Mouse (Mus musculus) kidney, adult 2 months (tissue): Measurements from ENCODE around the gene Slc6a3. TPM values are rescaled to one million over a fixed set of nuclear protein-coding genes. Genes with fewer than 3 reads are reported as not detected.
A peak's percentile ranks its signal among the peaks of the same experiment; 100 is the strongest.

Experiments used
- DNase-seq: peaks from one replicate; pipeline ENCODE4 v3.0.0; 2021
- H3K27ac ChIP-seq: fragments of 200-500 bp; 2 replicates; pipeline ENCODE4 v1.5.1; 2012; ENCODE audit warnings: low read depth, low read length, control low read depth, inconsistent platforms; ENCODE audit not compliant: insufficient read depth
- H3K27me3 ChIP-seq: fragments of 200-500 bp; replicated peaks from 2 replicates; pipeline ENCODE4 v1.6.1; 2012; ENCODE audit warnings: mild to moderate bottlenecking, moderate library complexity, low read length, inconsistent platforms; ENCODE audit not compliant: control insufficient read depth, insufficient read depth
- H3K36me3 ChIP-seq: fragments of 200-500 bp; 2 replicates; pipeline ENCODE4 v1.6.1; 2012; ENCODE audit warnings: mild to moderate bottlenecking, moderate library complexity, low read length, inconsistent platforms; ENCODE audit not compliant: control insufficient read depth, insufficient read depth
- H3K4me1 ChIP-seq: fragments of 200-500 bp; 2 replicates; pipeline ENCODE4 v1.6.1; 2011; ENCODE audit warnings: low read length; ENCODE audit not compliant: control insufficient read depth, insufficient read depth
- H3K4me3 ChIP-seq: fragments of 200-500 bp; 2 replicates; pipeline ENCODE4 v1.5.1; 2011; ENCODE audit warnings: mild to moderate bottlenecking, low read depth, low read length, control low read depth; ENCODE audit not compliant: insufficient read depth
- CTCF ChIP-seq: fragments of 200-500 bp; conservative IDR thresholded peaks from 2 replicates; pipeline ENCODE4 v1.5.1; 2011; ENCODE audit warnings: low read depth, mild to moderate bottlenecking, control low read depth, low read length, moderate library complexity, mixed read lengths; ENCODE audit not compliant: insufficient read depth, insufficient read length
- POLR2A ChIP-seq: fragments of 200-500 bp; IDR thresholded peaks from one replicate; pipeline ENCODE4 v1.6.1; 2011; ENCODE audit warnings: low read depth, low read length, control low read depth
- WGBS: fragments of 180-500 bp; shearing (Covaris S2); methylation state at CpG from one replicate; pipeline ENCODE4 v1.1.7; 2018; 5-methylcytosine and 5-hydroxymethylcytosine counted together
- polyA plus RNA-seq: library from polyadenylated mRNA; depleted of rRNA; stranded (reverse); fragments of >200 nt; gene quantifications from 2 replicates; pipeline ENCODE4 v1.2.3, GENCODE M21; 2012; rRNA removed

Slc6a3 gene
- 0.05 and 0.06 TPM in 2 replicates for polyA plus RNA-seq

- H3K4me1 ChIP-seq = no peaks in the 10 kb centered on the region
- H3K36me3 ChIP-seq = no peaks in the 10 kb centered on the region
- H3K27me3 ChIP-seq = no peaks in the 10 kb centered on the region
- WGBS = under 1% methylated on average over 26 of the region's 26 CpGs
- no peak for TF ChIP-seq POLR2A
- TF ChIP-seq CTCF = no peak
- peak; percentile 47 for DNase-seq
- H3K27ac ChIP-seq = no peak within 1 kb of the TSS
- H3K4me3 ChIP-seq = peak within 1 kb of the TSS; percentile 25
Observed at GRCm38 (mm10) chr13:73536403-73536821, at the start of gene Slc6a3. Gene Slc6a3, plus strand, starts transcription at chr13:73536747.

DNA sequence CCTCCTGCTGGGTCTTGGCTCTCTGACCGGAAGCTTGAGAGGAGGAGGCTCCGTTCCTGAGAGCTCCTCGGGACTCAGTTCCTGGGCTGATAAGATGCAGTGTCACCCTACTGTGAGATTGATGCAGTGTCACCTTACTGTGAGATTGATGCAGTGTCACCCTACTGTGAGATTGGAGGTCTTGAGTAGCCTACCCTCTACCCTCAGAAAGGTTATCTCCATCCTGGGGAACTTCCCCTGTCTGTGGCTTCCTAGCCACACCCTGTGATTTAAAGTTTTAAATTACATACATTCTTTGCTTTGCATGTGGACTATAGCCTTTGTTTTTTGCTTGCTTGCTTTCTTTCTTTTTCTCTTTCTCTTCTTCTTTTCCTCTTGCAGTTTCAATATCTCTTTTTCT is 48.4 kb upstream of the Slc6a3 start:
- no peaks in the 10 kb centered on the region for H3K27me3 ChIP-seq
- H3K4me3 ChIP-seq = no peak overlapping the region
- H3K36me3 ChIP-seq = no peaks in the 10 kb centered on the region
- H3K27ac ChIP-seq = no peak overlapping the region
- no peaks in the 10 kb centered on the region for H3K4me1 ChIP-seq
- 60% methylated on average over 3 of the region's 3 CpGs for WGBS
- DNase-seq = no peak
- TF ChIP-seq CTCF (no peak), POLR2A (no peak)

DNA sequence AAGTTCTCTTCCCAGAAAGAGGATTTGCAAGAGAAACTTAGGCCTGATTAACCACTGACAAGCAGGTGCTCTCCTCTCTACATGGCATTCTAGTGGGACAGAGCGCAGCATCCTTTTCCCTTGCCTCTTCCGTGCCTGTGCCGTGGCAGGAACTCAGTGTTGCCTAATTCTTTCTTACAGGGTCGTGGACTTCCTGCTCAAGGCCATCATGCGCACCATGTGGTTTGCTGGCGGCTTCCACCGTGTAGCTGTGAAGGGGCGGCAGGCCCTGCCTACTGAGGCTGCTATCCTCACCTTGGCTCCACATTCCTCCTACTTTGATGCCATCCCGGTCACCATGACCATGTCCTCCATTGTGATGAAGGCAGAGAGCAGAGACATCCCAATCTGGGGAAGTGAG is 47.8 kb upstream of the Slc6a3 start:
- H3K36me3 ChIP-seq = no peaks in the 10 kb centered on the region
- no peaks in the 10 kb centered on the region for H3K27me3 ChIP-seq
- no peak overlapping the region for H3K4me3 ChIP-seq

GRCm38 (mm10) chr13:73489986-73490385 is 46.6 kb upstream of the Slc6a3 start:
- DNase-seq = no peak
- TF ChIP-seq POLR2A = no peak
- no peak for TF ChIP-seq CTCF
- H3K4me3 ChIP-seq = no peak overlapping the region
- no peaks in the 10 kb centered on the region for H3K4me1 ChIP-seq
- no peaks in the 10 kb centered on the region for H3K27me3 ChIP-seq
- 94% methylated on average over 3 of the region's 3 CpGs for WGBS
- H3K27ac ChIP-seq = no peak overlapping the region
- no peaks in the 10 kb centered on the region for H3K36me3 ChIP-seq

More for the DNA sequence above, 47.8 kb upstream of the Slc6a3 start:
- Histone ChIP-seq H3K4me1 (no peaks in the 10 kb centered on the region), H3K27ac (no peak overlapping the region)
- TF ChIP-seq CTCF (no peak), POLR2A (no peak)
- 68% methylated on average over 9 of the region's 9 CpGs for WGBS
- no peak for DNase-seq

GRCm38 (mm10) chr13:73490564-73491170 is 45.9 kb upstream of the Slc6a3 start:
- TF ChIP-seq CTCF = no peak
- TF ChIP-seq POLR2A = no peak
- Histone ChIP-seq H3K4me3 (no peak overlapping the region), H3K4me1 (no peaks in the 10 kb centered on the region), H3K36me3 (no peaks in the 10 kb centered on the region), H3K27me3 (no peaks in the 10 kb centered on the region), H3K27ac (no peak overlapping the region)
- WGBS = 80% methylated on average over 8 of the region's 8 CpGs
- DNase-seq = no peak

GRCm38 (mm10) chr13:73493183-73493582 is 43.4 kb upstream of the Slc6a3 start:
- no peak overlapping the region for H3K4me3 ChIP-seq
- TF ChIP-seq CTCF (no peak), POLR2A (no peak)
- DNase-seq = no peak
- no peaks in the 10 kb centered on the region for H3K4me1 ChIP-seq
- H3K27me3 ChIP-seq = no peaks in the 10 kb centered on the region
- H3K27ac ChIP-seq = no peak overlapping the region
- 93% methylated on average over 4 of the region's 4 CpGs for WGBS
- H3K36me3 ChIP-seq = no peaks in the 10 kb centered on the region

DNA sequence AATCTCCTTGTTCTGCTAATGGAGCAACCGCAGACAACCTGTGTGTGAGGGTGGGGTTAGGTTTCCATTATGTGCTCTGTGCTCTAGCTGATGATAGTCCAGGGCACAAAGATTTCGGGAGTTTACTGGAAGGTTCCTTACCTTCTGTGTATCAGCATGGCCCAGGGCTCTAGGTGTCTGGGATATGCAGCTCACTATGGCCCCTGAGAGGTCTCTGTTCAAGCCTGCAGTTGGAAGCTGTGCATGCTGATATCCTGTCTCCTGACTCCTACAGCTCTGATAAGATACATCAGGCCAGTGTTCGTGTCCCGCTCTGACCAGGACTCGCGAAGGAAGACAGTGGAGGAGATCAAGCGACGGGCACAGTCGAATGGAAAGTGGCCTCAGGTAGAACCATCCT is 42.0 kb upstream of the Slc6a3 start:
- H3K36me3 ChIP-seq = no peaks in the 10 kb centered on the region
- WGBS = 95% methylated on average over 9 of the region's 9 CpGs
- no peak for DNase-seq
- no peaks in the 10 kb centered on the region for H3K4me1 ChIP-seq
- no peaks in the 10 kb centered on the region for H3K27me3 ChIP-seq
- no peak overlapping the region for H3K4me3 ChIP-seq
- H3K27ac ChIP-seq = no peak overlapping the region
- TF ChIP-seq POLR2A = no peak
- TF ChIP-seq CTCF = no peak
